Mouse (Mus musculus) brain, embryonic 14.5 days (tissue): ENCODE measurements around the gene Nqo2. TPM values are rescaled to one million over a fixed set of nuclear protein-coding genes. Genes with fewer than 3 reads are reported as not detected.
"Not testable (repeated sequence)": the region's sequence is repeated elsewhere in the genome, so short reads cannot be mapped to it uniquely, and the experiment has no call there.

Source experiments
- DNase-seq: peaks from one replicate; pipeline ENCODE4 v3.0.0-alpha.2; 2011; ENCODE audit warnings: low read depth
- CTCF ChIP-seq: fragments of 200-500 bp; IDR thresholded peaks from 2 replicates; pipeline ENCODE4 v1.5.1; 2012; ENCODE audit warnings: inconsistent platforms, mild to moderate bottlenecking, moderate library complexity, borderline replicate concordance; ENCODE audit not compliant: insufficient read depth, insufficient read length; ENCODE audit errors: extremely low read depth
- POLR2A ChIP-seq: fragments of 200-500 bp; IDR thresholded peaks from 2 replicates; pipeline ENCODE4 v1.6.1; 2012; ENCODE audit warnings: mild to moderate bottlenecking, inconsistent platforms, borderline replicate concordance; ENCODE audit not compliant: poor library complexity, insufficient read depth, insufficient read length, severe bottlenecking; ENCODE audit errors: extremely low read depth
- polyA plus RNA-seq: library from polyadenylated mRNA; depleted of rRNA; stranded (reverse); fragments of >200 nt; gene quantifications from 2 replicates; pipeline ENCODE4 v1.2.3, GENCODE M21; 2012; rRNA removed

Gene Nqo2
- 3.6 and 4.6 TPM in 2 replicates for polyA plus RNA-seq

- TF ChIP-seq CTCF, result peak; percentile 49; the same call in 1 of the 2 replicates
- TF ChIP-seq POLR2A, result 0 out of 2 replicates have a peak, but pooled peaks have one; percentile 7
- peak; percentile 87 for DNase-seq
Observed at GRCm38 (mm10) chr13:33964206-33965046, at the start of gene Nqo2. Nqo2 (plus strand) TSS chr13:33964687.

- DNase-seq, result no peak
- no peak for TF ChIP-seq CTCF
- no peak for TF ChIP-seq POLR2A
Observed at GRCm38 (mm10) chr13:33921041-33921440, 43.4 kb upstream of the Nqo2 start.

DNA sequence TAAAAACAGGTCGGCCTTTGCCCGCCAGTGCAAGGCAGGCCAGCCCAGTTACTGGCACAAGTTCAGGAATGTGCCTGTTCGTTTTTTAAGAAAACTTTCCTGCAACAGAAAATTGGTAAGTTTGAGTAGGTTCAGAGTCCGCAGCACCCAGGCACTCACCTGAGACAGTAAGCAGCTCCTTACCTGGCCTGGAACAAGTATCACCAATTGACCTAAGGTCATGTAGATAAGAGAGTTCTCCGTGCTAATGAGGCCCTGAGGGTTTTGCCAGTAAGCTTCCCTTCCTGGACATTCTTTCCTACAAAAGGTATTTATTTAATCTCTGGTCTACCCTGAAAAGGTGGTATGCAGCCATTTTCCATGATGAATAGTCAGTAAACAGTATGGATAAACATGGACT, 42.8 kb upstream of the Nqo2 start:
- TF ChIP-seq CTCF, result no peak
- no peak for TF ChIP-seq POLR2A
- no peak for DNase-seq

- TF ChIP-seq POLR2A (no peak), CTCF (no peak)
- DNase-seq, result no peak
Observed at GRCm38 (mm10) chr13:33930281-33930680, 34.2 kb upstream of the Nqo2 start.

GRCm38 (mm10) chr13:33930912-33931311, 33.6 kb upstream of the Nqo2 start:
- TF ChIP-seq POLR2A, result no peak
- no peak for TF ChIP-seq CTCF
- DNase-seq, result no peak

DNA sequence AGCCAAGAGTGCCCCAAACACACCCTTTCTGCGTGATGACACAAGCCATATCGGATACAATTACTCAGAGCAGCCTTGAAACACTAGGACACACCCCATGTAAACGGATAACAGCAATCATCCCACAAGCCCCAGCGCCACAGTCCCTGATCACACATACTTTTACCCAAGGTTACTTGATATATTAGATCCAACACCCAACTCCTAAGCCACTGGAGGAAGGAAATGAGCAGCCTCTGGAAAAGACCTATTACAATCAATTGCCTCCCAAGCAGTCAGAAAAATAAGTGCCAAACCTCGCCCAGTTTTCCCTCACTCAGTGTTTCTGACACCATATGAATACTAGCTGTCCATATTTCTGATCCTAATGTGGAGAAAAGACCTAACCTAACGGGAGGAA, 29.7 kb upstream of the Nqo2 start:
- no peak for DNase-seq
- TF ChIP-seq POLR2A (no peak), CTCF (no peak)

DNA sequence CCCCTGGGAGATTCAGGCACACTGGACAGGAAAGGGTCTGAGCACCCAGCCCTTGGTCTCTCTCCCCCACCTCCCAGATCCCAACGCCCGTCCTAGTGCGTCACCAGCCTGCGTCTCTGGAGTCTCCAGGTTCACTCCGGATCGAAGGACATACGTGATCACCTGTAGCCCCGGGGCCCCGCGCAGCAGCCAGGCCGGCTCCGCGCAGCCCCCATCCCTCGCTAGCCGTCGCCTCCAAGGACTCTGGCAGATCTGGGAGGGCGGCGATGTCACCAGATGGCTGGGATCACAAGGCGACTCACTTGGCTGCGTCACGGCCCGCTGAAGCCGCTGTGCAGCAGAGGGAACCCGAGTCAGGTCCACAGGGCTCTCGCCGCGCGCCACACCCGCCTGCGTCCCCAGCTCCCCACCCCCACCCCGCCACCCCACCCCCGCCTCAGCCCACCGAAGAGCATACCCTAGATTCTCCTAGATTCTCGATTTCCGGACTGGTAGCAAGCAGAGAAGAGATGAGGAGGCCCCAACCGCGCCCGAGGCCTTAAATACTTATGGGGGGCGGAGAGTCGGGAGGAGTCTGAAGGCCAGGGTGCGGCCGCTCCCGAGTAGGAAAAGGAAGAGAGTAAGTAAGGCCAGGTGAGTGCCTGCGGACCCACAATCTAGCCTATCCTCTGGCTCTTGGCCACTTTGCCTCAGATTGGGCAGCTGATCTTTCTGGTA, 28.9 kb upstream of the Nqo2 start:
- TF ChIP-seq POLR2A (no peak), CTCF (no peak)
- DNase-seq, result peak; percentile 67

- TF ChIP-seq CTCF, result no peak
- TF ChIP-seq POLR2A, result no peak
- peak; percentile 8 for DNase-seq
Observed at GRCm38 (mm10) chr13:33937151-33937550, 27.3 kb upstream of the Nqo2 start.

- not testable (repeated sequence) for DNase-seq
Observed at GRCm38 (mm10) chr13:33937587-33937986, 26.9 kb upstream of the Nqo2 start.

DNA sequence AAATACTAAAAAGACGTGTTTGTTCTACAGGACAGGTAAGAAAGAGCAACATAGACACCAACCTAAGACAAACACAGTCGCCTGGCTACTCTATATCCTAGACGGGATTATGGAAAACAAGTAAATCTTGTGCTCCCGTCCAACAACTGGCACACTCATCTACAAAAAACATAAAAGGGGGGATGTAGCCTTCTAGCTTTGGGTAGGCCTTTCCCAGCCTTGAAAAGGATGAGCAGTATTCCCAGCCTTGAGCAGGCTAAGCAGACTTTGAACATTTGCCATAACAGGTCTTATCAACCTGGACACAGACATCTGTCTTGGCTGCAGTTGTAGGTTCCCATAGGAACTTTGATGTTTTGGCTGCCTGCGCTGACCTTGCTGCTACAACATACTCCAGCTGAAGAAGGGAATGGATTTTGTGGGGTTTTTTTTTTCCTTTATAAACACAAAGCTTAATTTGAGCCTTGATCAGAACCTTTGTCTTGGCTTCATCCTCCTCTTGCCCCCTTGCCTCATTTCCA, 23.1 kb upstream of the Nqo2 start:
- no peak for TF ChIP-seq POLR2A
- TF ChIP-seq CTCF, result no peak
- peak; percentile 1 for DNase-seq

- no peak for TF ChIP-seq POLR2A
- TF ChIP-seq CTCF, result peak; percentile 43; the same call in 1 of the 2 replicates
- DNase-seq, result peak; percentile 4
Observed at GRCm38 (mm10) chr13:33942212-33942779, 22.2 kb upstream of the Nqo2 start.

DNA sequence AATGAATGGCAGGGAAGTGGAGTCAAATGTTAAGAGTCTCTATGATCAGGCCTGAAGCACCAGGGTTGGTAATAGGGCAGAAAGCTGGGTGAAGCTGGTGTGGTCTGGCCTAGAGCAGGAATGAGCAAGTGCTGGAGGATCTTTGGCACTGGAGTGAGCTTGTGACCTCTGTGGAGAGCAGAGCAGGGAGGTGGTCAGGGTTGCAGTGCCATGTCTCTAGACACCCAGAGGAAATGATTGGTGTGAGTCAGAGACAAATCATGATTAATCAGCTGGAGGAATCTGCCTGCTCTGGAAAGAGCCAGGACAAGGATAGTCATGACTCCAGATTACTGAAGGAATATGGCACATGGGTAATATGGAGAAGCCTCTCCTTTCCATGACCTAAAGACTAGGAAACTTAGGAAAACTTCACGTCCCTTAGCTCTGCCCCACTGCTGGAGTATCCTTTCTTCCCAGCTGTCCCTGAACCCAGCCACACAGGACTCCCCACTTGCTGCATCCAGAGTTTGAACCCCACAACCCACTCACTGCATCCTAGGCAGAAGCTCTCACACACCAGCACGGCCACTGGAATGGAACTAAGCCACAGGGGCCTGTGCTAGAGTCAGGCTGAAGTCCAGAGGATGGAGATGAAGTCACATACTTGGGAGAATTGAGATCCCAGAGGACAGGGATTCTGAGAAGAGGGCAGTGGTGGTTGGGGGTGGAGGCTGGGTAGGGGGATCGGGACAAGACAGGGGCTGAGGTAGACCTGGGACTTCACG, 13.0 kb upstream of the Nqo2 start:
- TF ChIP-seq POLR2A (no peak), CTCF (no peak)

More for the DNA sequence above, 13.0 kb upstream of the Nqo2 start:
- DNase-seq, result no peak
